In genomic region chr5:129774661-129775060, GRCm38 (mm10) we compare ENCODE assay signal across 31 mouse cellular contexts.
"Had no signal": no experiment of that assay in that cellular context is flagged by ENCODE, and none has a peak within 500 bp of the region (broad histone marks: within the 10 kb centered on the region; RNA-seq: fewer than 3 reads in every experiment).

No protein-coding gene starts in this region.

- H3K27ac ChIP-seq: left cerebral cortex, adult 2 months; limb, embryonic 10.5 days; limb, embryonic 12.5 days; limb, embryonic 13.5 days; limb, embryonic 15.5 days; liver, embryonic 12.5 days; liver, embryonic 13.5 days; liver, embryonic 14.5 days; liver, embryonic 15.5 days; lung, embryonic 15.5 days; macrophage; midbrain, embryonic 10.5 days; midbrain, embryonic 12.5 days; midbrain, embryonic 13.5 days; midbrain, embryonic 15.5 days had no signal

- H3K9me3 ChIP-seq: limb, embryonic 10.5 days; limb, embryonic 12.5 days; limb, embryonic 13.5 days; limb, embryonic 15.5 days; liver, embryonic 12.5 days; liver, embryonic 13.5 days; liver, embryonic 15.5 days; lung, embryonic 15.5 days; megakaryocyte, embryonic 14.5 days; midbrain, embryonic 10.5 days; midbrain, embryonic 12.5 days; midbrain, embryonic 13.5 days; midbrain, embryonic 15.5 days had no signal

- H3K9ac ChIP-seq: limb, embryonic 12.5 days; limb, embryonic 13.5 days; limb, embryonic 15.5 days; liver, embryonic 12.5 days; liver, embryonic 13.5 days; liver, embryonic 14.5 days; liver, embryonic 15.5 days; liver, postnatal 0 days; lung, embryonic 14.5 days; lung, embryonic 15.5 days; midbrain, embryonic 12.5 days; midbrain, embryonic 13.5 days; midbrain, embryonic 15.5 days had no signal

- DNase-seq: left cerebral cortex, postnatal 4 days; liver; liver, embryonic 13.5 days; liver, postnatal 0 days; lung, adult 18-20 months; lung, adult 2 months; lung, embryonic 14.5 days; lung, postnatal 10 days; lung, postnatal 14 days; lung, postnatal 36 days; lung, postnatal 4 days; midbrain, embryonic 14.5 days had no signal

- ATAC-seq: liver, embryonic 12.5 days; liver, postnatal 0 days; lung, postnatal 0 days; midbrain, embryonic 13.5 days; midbrain, embryonic 15.5 days; midbrain, embryonic 16.5 days had no signal

- H3K4me2 ChIP-seq: limb, embryonic 12.5 days; limb, embryonic 13.5 days; limb, embryonic 15.5 days; liver, embryonic 12.5 days; liver, embryonic 13.5 days; liver, embryonic 15.5 days; lung, embryonic 14.5 days; lung, embryonic 15.5 days; midbrain, embryonic 11.5 days; midbrain, embryonic 12.5 days; midbrain, embryonic 13.5 days; midbrain, embryonic 15.5 days had no signal

- H3K4me3 ChIP-seq: left cerebral cortex, adult 2 months; limb, embryonic 10.5 days; limb, embryonic 12.5 days; limb, embryonic 13.5 days; limb, embryonic 15.5 days; liver, embryonic 12.5 days; liver, embryonic 13.5 days; liver, embryonic 15.5 days; lung, embryonic 15.5 days; megakaryocyte, embryonic 14.5 days; midbrain, embryonic 10.5 days; midbrain, embryonic 12.5 days; midbrain, embryonic 13.5 days; midbrain, embryonic 15.5 days; myocyte had no signal

- H3K27me3 ChIP-seq: limb, embryonic 12.5 days; limb, embryonic 13.5 days; limb, embryonic 15.5 days; liver, embryonic 12.5 days; liver, embryonic 13.5 days; liver, embryonic 15.5 days; lung, embryonic 15.5 days; megakaryocyte, embryonic 14.5 days; midbrain, embryonic 12.5 days; midbrain, embryonic 13.5 days; midbrain, embryonic 15.5 days had no signal

- H3K36me3 ChIP-seq: lung, embryonic 15.5 days; midbrain, embryonic 12.5 days; midbrain, embryonic 13.5 days; midbrain, embryonic 15.5 days had no signal
